Mouse (Mus musculus) bone marrow, adult 2 months (tissue): Measurements from ENCODE around the gene Cox8c.

Experiments used
- CTCF ChIP-seq: fragments of 200-500 bp; IDR thresholded peaks from 2 replicates; pipeline ENCODE4 v1.5.1; 2011; ENCODE audit warnings: low read length, control low read depth; ENCODE audit not compliant: control insufficient read depth, insufficient read depth
- POLR2A ChIP-seq: fragments of 200-500 bp; IDR thresholded peaks from 2 replicates; pipeline ENCODE4 v1.6.1; 2011; ENCODE audit warnings: low read depth, mild to moderate bottlenecking, control low read depth, low read length, borderline replicate concordance; ENCODE audit not compliant: control insufficient read depth

- TF ChIP-seq CTCF (no peak), POLR2A (no peak)
Observed at GRCm38 (mm10) chr12:102947826-102948225, 48.7 kb downstream of the Cox8c start.
